Mouse (Mus musculus): Measurements from ENCODE around the gene BC051019. TPM values are rescaled to one million over a fixed set of nuclear protein-coding genes. Genes with fewer than 3 reads are reported as not detected.

The BC051019 gene
- 0.13 TPM in 1 of 2 replicates, not detected in the other for polyA plus RNA-seq (2015; fragmentation: Nextera tagmentation; extraction: Ambion mirVana)

DNA sequence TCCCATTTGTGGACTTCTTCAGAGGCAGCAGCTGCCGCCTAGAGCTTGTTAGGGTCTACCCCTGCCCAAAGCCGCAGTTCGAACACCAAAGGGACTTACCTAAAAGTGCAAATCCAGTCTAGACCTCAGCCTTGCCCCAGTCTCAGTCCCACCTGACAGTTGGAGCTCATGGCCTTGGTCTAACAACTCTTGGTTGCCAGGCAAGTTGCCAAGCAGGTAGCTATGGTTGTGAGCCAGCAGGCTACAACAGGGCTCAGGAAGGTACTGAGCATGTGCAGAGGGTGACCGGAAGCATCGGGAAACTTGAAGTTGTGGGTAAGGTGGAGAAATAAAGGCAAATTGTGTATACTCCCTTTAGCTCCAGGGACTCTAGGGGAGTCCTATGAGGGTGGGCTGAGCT is at the start of gene BC051019:
TSS of gene BC051019 (minus strand) at position 154 of the 400 bp plus-strand sequence.
- Histone ChIP-seq H3K36me3 (ENCODE audit: control insufficient read depth, insufficient read depth, low read length) (no peaks in the 10 kb centered on the region), H3K27me3 (replicated peaks; ENCODE audit: control insufficient read depth, insufficient read depth, low read length) (no peaks in the 10 kb centered on the region), H3K4me1 (ENCODE audit: control insufficient read depth, insufficient read depth, low read length) (no peaks in the 10 kb centered on the region), H3K4me3 (ENCODE audit: low read length) (no peak within 1 kb of the TSS), H3K27ac (ENCODE audit: low read length) (no peak within 1 kb of the TSS), H3K9me3 (ENCODE audit: control insufficient read depth, low read length) (no peaks in the 10 kb centered on the region; the same call in 1 of the 2 replicates), H3K9ac (ENCODE audit: low read depth, low read length) (no peak within 1 kb of the TSS), H3K4me2 (ENCODE audit: low read depth, low read length) (no peak within 1 kb of the TSS)
- 91% methylated on average over 5 of the region's 5 CpGs for WGBS
- ATAC-seq = no peak

GRCm38 (mm10) chr7:109772251-109772650 is 48.6 kb upstream of the BC051019 start:
- no peak overlapping the region for H3K4me3 ChIP-seq (ENCODE audit: low read length)
- H3K9ac ChIP-seq (ENCODE audit: low read depth, low read length) = no peak overlapping the region
- no peak overlapping the region for H3K4me2 ChIP-seq (ENCODE audit: low read depth, low read length)
- H3K36me3 ChIP-seq (ENCODE audit: control insufficient read depth, insufficient read depth, low read length) = no peaks in the 10 kb centered on the region
- no peaks in the 10 kb centered on the region for H3K4me1 ChIP-seq (ENCODE audit: control insufficient read depth, insufficient read depth, low read length)
- H3K27me3 ChIP-seq (replicated peaks; ENCODE audit: control insufficient read depth, insufficient read depth, low read length) = no peaks in the 10 kb centered on the region
- H3K27ac ChIP-seq (ENCODE audit: low read length) = no peak overlapping the region
- no peak for ATAC-seq
- H3K9me3 ChIP-seq (ENCODE audit: control insufficient read depth, low read length) = no peaks in the 10 kb centered on the region

DNA sequence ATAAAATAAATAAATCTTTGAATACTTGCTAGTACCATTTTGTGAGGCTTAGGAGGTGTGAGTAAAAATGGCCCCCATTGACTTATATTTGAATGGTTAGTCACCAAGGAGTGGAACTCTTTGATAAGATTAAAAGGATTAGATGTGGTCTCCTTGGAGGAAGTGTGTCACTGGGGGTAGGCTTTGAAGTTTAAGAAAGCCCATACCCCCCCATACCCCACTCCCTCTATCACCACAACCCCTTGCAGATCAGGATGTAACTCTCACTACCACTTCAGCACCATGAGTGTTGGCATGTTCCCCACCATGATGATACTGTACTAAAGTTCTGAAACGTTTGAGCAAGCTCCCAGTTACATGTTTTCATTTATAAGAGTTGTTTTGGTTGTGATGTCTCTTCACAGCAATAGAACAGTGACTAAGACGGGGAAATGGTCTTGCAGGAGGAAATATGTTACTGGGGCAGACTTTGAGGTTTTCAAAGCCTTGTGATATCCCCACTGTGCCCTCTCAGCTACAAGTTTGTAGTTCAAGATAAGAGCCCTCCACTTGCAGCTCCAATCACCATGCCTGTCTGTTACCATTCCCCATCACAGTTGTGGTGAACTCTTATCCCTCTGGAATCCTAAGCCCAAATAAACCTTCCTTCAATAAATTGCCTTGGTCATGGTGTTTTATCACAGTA is 45.2 kb upstream of the BC051019 start:
- 53% methylated on average over 2 of the region's 2 CpGs for WGBS
- Histone ChIP-seq H3K4me2 (ENCODE audit: low read depth, low read length) (no peak overlapping the region), H3K36me3 (ENCODE audit: control insufficient read depth, insufficient read depth, low read length) (no peaks in the 10 kb centered on the region), H3K27me3 (replicated peaks; ENCODE audit: control insufficient read depth, insufficient read depth, low read length) (no peaks in the 10 kb centered on the region), H3K9ac (ENCODE audit: low read depth, low read length) (no peak overlapping the region), H3K9me3 (ENCODE audit: control insufficient read depth, low read length) (no peaks in the 10 kb centered on the region), H3K4me1 (ENCODE audit: control insufficient read depth, insufficient read depth, low read length) (no peaks in the 10 kb centered on the region), H3K27ac (ENCODE audit: low read length) (no peak overlapping the region), H3K4me3 (ENCODE audit: low read length) (no peak overlapping the region)
- ATAC-seq = no peak

- H3K36me3 ChIP-seq (ENCODE audit: control insufficient read depth, insufficient read depth, low read length) = no peaks in the 10 kb centered on the region
- H3K4me2 ChIP-seq (ENCODE audit: low read depth, low read length) = no peak overlapping the region
- no peaks in the 10 kb centered on the region for H3K9me3 ChIP-seq (ENCODE audit: control insufficient read depth, low read length)
- ATAC-seq = no peak
- H3K27me3 ChIP-seq (replicated peaks; ENCODE audit: control insufficient read depth, insufficient read depth, low read length) = no peaks in the 10 kb centered on the region
- WGBS = 79% methylated on average over 7 of the region's 7 CpGs
- H3K4me1 ChIP-seq (ENCODE audit: control insufficient read depth, insufficient read depth, low read length) = no peaks in the 10 kb centered on the region
- no peak overlapping the region for H3K27ac ChIP-seq (ENCODE audit: low read length)
- no peak overlapping the region for H3K4me3 ChIP-seq (ENCODE audit: low read length)
- no peak overlapping the region for H3K9ac ChIP-seq (ENCODE audit: low read depth, low read length)
Measured at GRCm38 (mm10) chr7:109767575-109768350, 44.1 kb upstream of the BC051019 start.

- no peaks in the 10 kb centered on the region for H3K27me3 ChIP-seq (replicated peaks; ENCODE audit: control insufficient read depth, insufficient read depth, low read length)
- no peaks in the 10 kb centered on the region for H3K4me1 ChIP-seq (ENCODE audit: control insufficient read depth, insufficient read depth, low read length)
- H3K4me2 ChIP-seq (ENCODE audit: low read depth, low read length) = no peak overlapping the region
- WGBS = 78% methylated on average over 2 of the region's 2 CpGs
- H3K36me3 ChIP-seq (ENCODE audit: control insufficient read depth, insufficient read depth, low read length) = no peaks in the 10 kb centered on the region
- H3K27ac ChIP-seq (ENCODE audit: low read length) = no peak overlapping the region
- H3K9ac ChIP-seq (ENCODE audit: low read depth, low read length) = no peak overlapping the region
- no peaks in the 10 kb centered on the region for H3K9me3 ChIP-seq (ENCODE audit: control insufficient read depth, low read length)
- ATAC-seq = no peak
- no peak overlapping the region for H3K4me3 ChIP-seq (ENCODE audit: low read length)
Measured at GRCm38 (mm10) chr7:109764009-109764408, 40.4 kb upstream of the BC051019 start.

DNA sequence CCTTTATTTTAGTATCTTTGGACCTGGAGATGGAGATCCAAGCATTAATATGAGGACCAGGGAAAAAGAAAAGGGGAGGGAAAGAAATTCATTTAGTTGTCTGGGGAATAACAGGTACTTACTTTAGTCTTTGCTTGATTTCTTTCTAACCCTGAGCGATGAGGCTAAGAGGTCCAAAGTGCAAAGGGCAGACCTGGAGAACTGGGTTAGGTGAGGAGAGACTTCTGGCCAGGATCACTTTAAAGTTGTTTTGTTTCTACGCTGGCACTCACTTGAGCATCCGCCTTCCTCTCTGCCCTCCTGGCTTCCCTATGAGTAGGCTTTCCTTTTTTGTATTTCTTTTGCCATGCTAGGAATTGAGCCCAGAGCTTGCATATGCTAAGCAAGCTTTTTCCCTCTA is 32.6 kb upstream of the BC051019 start:
- H3K36me3 ChIP-seq (ENCODE audit: control insufficient read depth, insufficient read depth, low read length) = no peaks in the 10 kb centered on the region
- no peak overlapping the region for H3K9ac ChIP-seq (ENCODE audit: low read depth, low read length)
- no peak overlapping the region for H3K27ac ChIP-seq (ENCODE audit: low read length)
- H3K4me2 ChIP-seq (ENCODE audit: low read depth, low read length) = no peak overlapping the region
- H3K9me3 ChIP-seq (ENCODE audit: control insufficient read depth, low read length) = no peaks in the 10 kb centered on the region
- H3K27me3 ChIP-seq (replicated peaks; ENCODE audit: control insufficient read depth, insufficient read depth, low read length) = no peaks in the 10 kb centered on the region
- no peak for ATAC-seq
- WGBS = 86% methylated on average over 3 of the region's 3 CpGs
- H3K4me3 ChIP-seq (ENCODE audit: low read length) = no peak overlapping the region
- H3K4me1 ChIP-seq (ENCODE audit: control insufficient read depth, insufficient read depth, low read length) = no peaks in the 10 kb centered on the region

DNA sequence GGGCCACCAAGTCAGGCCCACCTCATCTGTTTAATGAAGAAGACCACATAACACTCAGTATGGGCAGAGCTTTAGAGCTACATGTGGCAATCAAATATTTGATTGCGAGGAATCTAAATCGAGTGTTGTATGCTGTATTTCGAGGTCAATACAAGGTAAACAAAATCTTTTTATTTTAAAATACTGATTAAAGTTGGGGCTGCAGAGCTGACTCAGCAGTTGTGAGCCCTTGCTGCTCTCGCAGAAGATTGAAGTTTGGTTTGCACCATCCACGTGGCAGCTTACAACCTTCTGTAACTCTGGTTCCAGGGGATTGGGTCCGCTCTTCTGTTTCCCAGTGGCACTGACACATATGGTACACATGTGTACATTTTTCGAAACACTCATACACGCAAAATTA is 30.4 kb upstream of the BC051019 start:
- H3K27me3 ChIP-seq (replicated peaks; ENCODE audit: control insufficient read depth, insufficient read depth, low read length) = no peaks in the 10 kb centered on the region
- no peak overlapping the region for H3K4me2 ChIP-seq (ENCODE audit: low read depth, low read length)
- WGBS = 92% methylated on average over 8 of the region's 8 CpGs
- H3K9me3 ChIP-seq (ENCODE audit: control insufficient read depth, low read length) = no peaks in the 10 kb centered on the region
- no peak overlapping the region for H3K9ac ChIP-seq (ENCODE audit: low read depth, low read length)
- no peaks in the 10 kb centered on the region for H3K4me1 ChIP-seq (ENCODE audit: control insufficient read depth, insufficient read depth, low read length)
- no peak overlapping the region for H3K4me3 ChIP-seq (ENCODE audit: low read length)
- ATAC-seq = no peak
- no peaks in the 10 kb centered on the region for H3K36me3 ChIP-seq (ENCODE audit: control insufficient read depth, insufficient read depth, low read length)
- H3K27ac ChIP-seq (ENCODE audit: low read length) = no peak overlapping the region

DNA sequence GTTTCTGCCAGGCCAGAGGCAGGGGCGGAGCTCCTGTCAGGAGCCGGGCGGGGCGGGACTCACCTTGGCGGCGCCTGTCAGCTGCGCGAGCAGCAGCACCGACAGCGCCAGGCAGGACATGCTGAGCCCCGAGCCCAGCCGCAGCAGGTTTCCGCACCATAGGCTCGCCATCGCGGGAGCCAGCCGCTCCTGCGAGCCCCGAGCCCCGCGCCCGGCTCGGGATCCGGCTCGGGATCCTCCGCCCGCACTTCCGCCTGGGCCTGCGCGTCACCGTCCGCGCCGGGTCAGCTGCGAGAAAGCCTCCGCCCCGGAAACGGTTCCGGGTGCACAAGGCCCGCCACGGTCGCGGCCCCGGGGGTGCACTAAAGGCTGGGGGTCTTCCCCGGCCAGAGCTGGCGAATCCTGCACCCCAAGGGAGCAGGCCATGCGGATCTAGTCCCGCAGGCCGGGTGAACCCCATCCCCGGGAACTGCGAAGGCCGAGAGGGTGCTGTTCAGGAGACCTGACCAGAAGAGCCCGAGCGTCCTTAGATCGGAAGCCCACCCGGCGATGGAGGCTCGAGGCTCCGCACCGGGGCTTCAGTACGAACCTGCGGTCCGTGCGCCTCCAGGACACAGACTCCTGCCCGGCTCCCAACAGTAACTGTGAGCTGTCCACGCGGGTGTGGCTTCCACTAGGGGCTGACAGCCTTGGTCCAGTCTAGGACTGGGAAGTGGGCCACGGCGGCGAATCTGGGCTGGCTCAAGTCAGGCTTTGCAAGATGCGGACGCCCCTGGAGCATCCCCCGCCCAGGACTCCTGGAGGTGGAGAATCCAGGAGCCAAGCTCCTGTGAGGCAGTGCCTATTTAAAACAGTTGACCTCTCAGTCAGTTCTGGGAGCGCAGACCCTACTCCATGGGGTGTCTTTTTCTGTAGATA is 28.6 kb upstream of the BC051019 start, which contains the start of gene Tmem9b:
TSS of gene Tmem9b (minus strand) at position 868 of the 918 bp plus-strand sequence.
- peak within 1 kb of the TSS; percentile 87 for H3K27ac ChIP-seq (ENCODE audit: low read length)
- under 1% methylated on average over 74 of the region's 74 CpGs for WGBS
- no peaks in the 10 kb centered on the region for H3K4me1 ChIP-seq (ENCODE audit: control insufficient read depth, insufficient read depth, low read length)
- peak within 1 kb of the TSS; percentile 96 for H3K9ac ChIP-seq (ENCODE audit: low read depth, low read length)
- H3K9me3 ChIP-seq (ENCODE audit: control insufficient read depth, low read length) = no peaks in the 10 kb centered on the region
- H3K4me2 ChIP-seq (ENCODE audit: low read depth, low read length) = peak within 1 kb of the TSS; percentile 88
- H3K27me3 ChIP-seq (replicated peaks; ENCODE audit: control insufficient read depth, insufficient read depth, low read length) = no peaks in the 10 kb centered on the region
- ATAC-seq = peak; percentile 95
- H3K36me3 ChIP-seq (ENCODE audit: control insufficient read depth, insufficient read depth, low read length) = no peaks in the 10 kb centered on the region
- H3K4me3 ChIP-seq (ENCODE audit: low read length) = peak within 1 kb of the TSS; percentile 91

Measured in intestine, embryonic 16.5 days (tissue).